Mouse (Mus musculus) olfactory bulb, adult 2 months (tissue): ENCODE measurements at regions not wholly inside any gene's neighbourhood (a gene's known extent, or its start where the extent isn't known, plus 50 kb on each side); places are given as distances from the start of the nearest gene placed in this dataset.

Source experiments
- CTCF ChIP-seq: fragments of 200-500 bp; IDR thresholded peaks from 2 replicates; pipeline ENCODE4 v1.5.1; 2012; ENCODE audit warnings: low read depth, mild to moderate bottlenecking, low read length, moderate library complexity; ENCODE audit not compliant: insufficient read depth
- POLR2A ChIP-seq: fragments of 200-500 bp; IDR thresholded peaks from 2 replicates; pipeline ENCODE4 v1.6.1; 2012; ENCODE audit warnings: mild to moderate bottlenecking, low read depth, low read length, moderate library complexity; ENCODE audit not compliant: insufficient read depth

GRCm38 (mm10) chr4:62799923-62800322 lies 165.4 kb upstream of the Zfp618 start:
- TF ChIP-seq CTCF (no peak), POLR2A (no peak)
